ENCODE assay signal across 7 mouse cellular contexts in the genomic region with DNA sequence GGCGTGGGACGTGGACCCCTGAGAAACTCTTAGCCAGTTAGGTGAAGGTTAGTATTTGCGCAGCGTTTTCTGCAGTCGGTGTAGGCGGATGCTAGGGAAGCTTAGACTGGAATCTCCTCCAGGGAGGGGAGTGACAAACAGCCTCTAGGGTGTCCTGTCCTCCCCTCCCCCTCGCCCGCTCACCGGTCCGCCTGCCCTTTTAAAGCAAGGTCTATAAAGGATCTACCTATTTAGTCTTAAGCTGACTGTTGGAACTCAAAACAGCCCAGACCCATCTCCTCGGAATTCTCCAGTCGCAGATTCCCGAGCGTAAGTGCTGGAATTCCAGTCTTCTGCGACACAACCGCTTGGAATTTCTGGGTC. TPM values are rescaled to one million over a fixed set of nuclear protein-coding genes. Genes with fewer than 3 reads are reported as not detected.
DNase-seq lines count a peak whose midpoint lies in the region; ATAC-seq and TF ChIP-seq lines count a peak whose summit lies in the region.

Gpat3 (plus strand) TSS at position 229 of the 363 bp plus-strand sequence.

- no peak for TF ChIP-seq EP300 in lung, postnatal 0 days (IDR thresholded peaks at IDR 0.05)

- H3K36me3 ChIP-seq in embryonic facial prominence, embryonic 10.5 days (replicated peaks), result no peaks in the 10 kb centered on the region
- H3K36me3 ChIP-seq in heart, embryonic 13.5 days, result peaks cover 19% of the 10 kb centered on the region
- no peaks in the 10 kb centered on the region for H3K36me3 ChIP-seq in kidney, postnatal 0 days (ENCODE audit: insufficient read depth, low read length)
- no peaks in the 10 kb centered on the region for H3K36me3 ChIP-seq in lung, postnatal 0 days (ENCODE audit: insufficient read depth, low read length)

- no peak for TF ChIP-seq CTCF in kidney, postnatal 0 days (IDR thresholded peaks at IDR 0.05; ENCODE audit: low read depth)
- TF ChIP-seq CTCF in lung, postnatal 0 days (IDR thresholded peaks at IDR 0.05), result no peak

- H3K4me3 ChIP-seq in embryonic facial prominence, embryonic 10.5 days, result peak within 1 kb of the TSS; percentile 78
- peak within 1 kb of the TSS; percentile 78 for H3K4me3 ChIP-seq in heart, embryonic 13.5 days
- peak within 1 kb of the TSS; percentile 61 for H3K4me3 ChIP-seq in kidney, postnatal 0 days (replicated peaks; ENCODE audit: low read depth, low read length)
- H3K4me3 ChIP-seq in lung, postnatal 0 days (ENCODE audit: low read depth, low read length), result peak within 1 kb of the TSS; percentile 63

- peak within 1 kb of the TSS; percentile 59 for H3K27ac ChIP-seq in embryonic facial prominence, embryonic 10.5 days (replicated peaks)
- H3K27ac ChIP-seq in heart, embryonic 13.5 days (replicated peaks), result peak within 1 kb of the TSS; percentile 96
- peak within 1 kb of the TSS; percentile 39; the same call in 1 of the 2 replicates for H3K27ac ChIP-seq in kidney, postnatal 0 days
- H3K27ac ChIP-seq in lung, postnatal 0 days (ENCODE audit: low read length), result peak within 1 kb of the TSS; percentile 11; the same call in 1 of the 2 replicates

- 0 out of 2 replicates have a peak, but pooled peaks have one; percentile 28 for ATAC-seq in heart, embryonic 13.5 days (ENCODE audit: extremely low read depth, insufficient number of reproducible peaks, low FRiP score, low TSS enrichment)
- peak; percentile 54; the same call in 1 of the 2 replicates for ATAC-seq in kidney, postnatal 0 days (replicated peaks; ENCODE audit: low FRiP score, low read depth)
- ATAC-seq in lung, postnatal 0 days, result peak; percentile 13; the same call in 1 of the 2 replicates

- H3K4me1 ChIP-seq in embryonic facial prominence, embryonic 10.5 days, result peaks cover 21% of the 10 kb centered on the region
- peaks cover 37% of the 10 kb centered on the region for H3K4me1 ChIP-seq in heart, embryonic 13.5 days
- H3K4me1 ChIP-seq in kidney, postnatal 0 days (replicated peaks; ENCODE audit: insufficient read depth, low read length), result peaks cover 5% of the 10 kb centered on the region; the same call in 1 of the 2 replicates
- no peaks in the 10 kb centered on the region for H3K4me1 ChIP-seq in lung, postnatal 0 days (ENCODE audit: insufficient read depth, low read depth, low read length)

- peaks cover 5% of the 10 kb centered on the region for H3K9me3 ChIP-seq in embryonic facial prominence, embryonic 10.5 days
- peaks cover 11% of the 10 kb centered on the region for H3K9me3 ChIP-seq in heart, embryonic 13.5 days
- no peaks in the 10 kb centered on the region for H3K9me3 ChIP-seq in kidney, postnatal 0 days (replicated peaks; ENCODE audit: low read length)
- no peaks in the 10 kb centered on the region for H3K9me3 ChIP-seq in lung, postnatal 0 days (ENCODE audit: low read length)

- DNase-seq in CD4-positive helper T cell, adult 2 months (ENCODE audit: low read depth, low spot score), result peak; percentile 14
- DNase-seq in ES-CJ7 (ENCODE audit: low read depth, low spot score), result peak; percentile 45
- peak; percentile 59 for DNase-seq in embryonic facial prominence, embryonic 10.5 days (ENCODE audit: low spot score)
- peak; percentile 58 for DNase-seq in kidney, postnatal 0 days (ENCODE audit: low spot score)
- DNase-seq in lung, postnatal 0 days (ENCODE audit: low spot score), result peak; percentile 33
- peak; percentile 9 for DNase-seq in right cerebral cortex, postnatal 14 days

- peaks cover 60% of the 10 kb centered on the region for H3K27me3 ChIP-seq in embryonic facial prominence, embryonic 10.5 days (replicated peaks; ENCODE audit: low read depth, poor library complexity, severe bottlenecking)
- H3K27me3 ChIP-seq in heart, embryonic 13.5 days (replicated peaks), result peaks cover 13% of the 10 kb centered on the region
- H3K27me3 ChIP-seq in kidney, postnatal 0 days (ENCODE audit: insufficient read depth, low read length), result no peaks in the 10 kb centered on the region; the same call in 1 of the 2 replicates
- H3K27me3 ChIP-seq in lung, postnatal 0 days (replicated peaks; ENCODE audit: insufficient read depth, low read length), result peaks cover 12% of the 10 kb centered on the region

- H3K9ac ChIP-seq in heart, embryonic 13.5 days, result peak within 1 kb of the TSS; percentile 92
- H3K9ac ChIP-seq in kidney, postnatal 0 days (ENCODE audit: low read depth, low read length), result peak within 1 kb of the TSS; percentile 64
- peak within 1 kb of the TSS; percentile 43 for H3K9ac ChIP-seq in lung, postnatal 0 days (replicated peaks; ENCODE audit: low read depth)

- under 1% methylated on average over 16 of the region's 16 CpGs for WGBS in embryonic facial prominence, embryonic 10.5 days
- WGBS in heart, embryonic 13.5 days, result 0% methylated on average over 16 of the region's 16 CpGs
- 1% methylated on average over 16 of the region's 16 CpGs for WGBS in kidney, postnatal 0 days
- 1% methylated on average over 16 of the region's 16 CpGs for WGBS in lung, postnatal 0 days

- peak within 1 kb of the TSS; percentile 90 for H3K4me2 ChIP-seq in heart, embryonic 13.5 days
- H3K4me2 ChIP-seq in kidney, postnatal 0 days (ENCODE audit: low read length), result peak within 1 kb of the TSS; percentile 99
- peak within 1 kb of the TSS; percentile 96 for H3K4me2 ChIP-seq in lung, postnatal 0 days (replicated peaks; ENCODE audit: low read depth, low read length)

RNA-seq across cellular contexts. Expression of gene Gpat3, which starts in this region (rescaled TPM):
- polyA plus RNA-seq in embryonic facial prominence, embryonic 10.5 days (2016; fragmentation: Nextera tagmentation; extraction: Ambion mirVana), result 0.74 and 0.90 TPM in 2 replicates
- 9.0 and 13.5 TPM in 2 replicates for polyA plus RNA-seq in heart, embryonic 13.5 days (2015; fragmentation: Nextera tagmentation; extraction: Ambion mirVana)
- 1.6 and 2.6 TPM in 2 replicates for polyA plus RNA-seq in kidney, postnatal 0 days (2015; fragmentation: Nextera tagmentation; extraction: Ambion mirVana)
- 2.3 and 2.9 TPM in 2 replicates for polyA plus RNA-seq in lung, postnatal 0 days (2015; fragmentation: Nextera tagmentation; extraction: Ambion mirVana)

Comparison
In these comparisons a context has a peak if more than half of its experiments do, and no peak if none do; other contexts are left out.
1. Peak in every context shown above with its lines: DNase-seq, ATAC-seq, H3K4me3 ChIP-seq and H3K27ac ChIP-seq.
2. Peak in DNase-seq, H3K4me3 ChIP-seq and H3K27ac ChIP-seq in embryonic facial prominence, embryonic 10.5 days; RNA of the gene not detected or under 1 TPM.
3. DNase-seq: peak in every context shown above with its lines; median percentile 59 in embryonic facial prominence, embryonic 10.5 days; 58 in kidney, postnatal 0 days; 45 in ES-CJ7; 33 in lung, postnatal 0 days; 14 in CD4-positive helper T cell, adult 2 months; 9 in right cerebral cortex, postnatal 14 days.
4. H3K27ac ChIP-seq: peak in every context shown above with its lines; median percentile 96 in heart, embryonic 13.5 days; 59 in embryonic facial prominence, embryonic 10.5 days; 39 in kidney, postnatal 0 days; 11 in lung, postnatal 0 days.